In the genomic region with DNA sequence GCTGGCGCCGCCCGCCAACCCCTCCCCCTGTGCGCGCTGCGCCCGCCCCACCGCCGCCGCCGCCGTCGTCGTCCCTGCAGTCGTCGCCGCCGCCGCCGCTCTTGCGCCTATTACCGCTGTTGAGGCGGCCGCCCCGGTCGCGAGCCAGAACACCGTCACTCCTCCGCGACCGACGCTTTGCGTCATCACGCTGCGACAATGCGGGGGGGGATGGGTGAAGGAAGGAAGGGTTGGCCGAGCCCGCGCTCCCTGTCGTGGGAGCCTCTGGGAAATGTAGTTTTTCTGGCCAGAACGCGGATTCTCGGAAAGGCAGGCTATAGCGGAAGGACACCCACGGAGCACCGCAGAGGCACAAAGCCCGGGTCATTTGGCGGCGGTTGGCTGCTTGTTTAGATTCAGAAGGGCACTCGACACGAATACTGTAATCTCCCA, we compare ENCODE assay signal across 1 mouse cellular context.
A peak's percentile ranks its signal among the peaks of the same experiment; 100 is the strongest.
TF ChIP-seq lines count a peak whose summit lies in the region.

A gene (minus strand): TSS at position 104 of the 432 bp plus-strand sequence.

TF ChIP-seq in CH12.LX, 34 proteins besides CTCF, POLR2A, EP300 and RAD21 (continued from another document):
- TF ChIP-seq MYC (IDR thresholded peaks at IDR 0.05; ENCODE audit: low read depth, low read length) (peak; percentile 70; the same call in 1 of the 2 replicates), POLR2AphosphoS2 (IDR thresholded peaks at IDR 0.05; ENCODE audit: low read depth, low read length) (peak; percentile 81; the same call in 1 of the 2 replicates), NELFE (IDR thresholded peaks at IDR 0.05; ENCODE audit: low read depth, low read length) (peak; percentile 91), SIN3A (IDR thresholded peaks at IDR 0.05; ENCODE audit: low read length) (peak; percentile 97), ZKSCAN1 (IDR thresholded peaks at IDR 0.05; ENCODE audit: borderline replicate concordance, low read depth, low read length) (peak; percentile 39; the same call in 1 of the 2 replicates), RCOR1 (conservative IDR thresholded peaks at IDR 0.05; ENCODE audit: low read depth, low read length) (no peak), IRF4 (IDR thresholded peaks at IDR 0.05; ENCODE audit: low read depth, low read length) (peak; percentile 78), BHLHE40 (IDR thresholded peaks at IDR 0.05; ENCODE audit: low read depth, low read length) (peak; percentile 53), SMC3 (IDR thresholded peaks at IDR 0.05; ENCODE audit: low read depth, low read length) (no peak), ELF1 (IDR thresholded peaks at IDR 0.05; ENCODE audit: low read depth, low read length) (peak; percentile 96), UBTF (IDR thresholded peaks at IDR 0.05; ENCODE audit: low read depth, low read length) (no peak), GABPA (IDR thresholded peaks at IDR 0.05; ENCODE audit: insufficient replicate concordance, low read depth, low read length) (peak; percentile 91; the same call in 1 of the 2 replicates), MAZ (IDR thresholded peaks at IDR 0.05; ENCODE audit: low read depth, low read length) (peak; percentile 76; the same call in 1 of the 2 replicates), ETS1 (conservative IDR thresholded peaks at IDR 0.05; ENCODE audit: low read depth, low read length) (peak; percentile 50), JUND (conservative IDR thresholded peaks at IDR 0.05; ENCODE audit: low read depth, low read length) (no peak)
